Mouse (Mus musculus): ENCODE results near the gene Ptpra. TPM values are rescaled to one million over a fixed set of nuclear protein-coding genes. Genes with fewer than 3 reads are reported as not detected.

Ptpra gene
- polyA plus RNA-seq, 1 experiment from 2014 or later: 99.3 TPM

GRCm38 (mm10) chr2:130414094-130414856 lies 35.8 kb upstream of the Ptpra start:
- Histone ChIP-seq H3K27ac (ENCODE audit: low read depth) (no peak overlapping the region), H3K9ac (no peak overlapping the region), H3K27me3 (ENCODE audit: insufficient read depth, low read length) (no peaks in the 10 kb centered on the region), H3K4me2 (no peak overlapping the region), H3K9me3 (ENCODE audit: low read depth, low read length) (no peaks in the 10 kb centered on the region), H3K4me1 (ENCODE audit: insufficient read depth) (no peaks in the 10 kb centered on the region), H3K4me3 (ENCODE audit: low read depth, low read length) (no peak overlapping the region), H3K36me3 (ENCODE audit: insufficient read depth) (peaks cover 10% of the 10 kb centered on the region; the same call in 1 of the 2 replicates)
- ATAC-seq (ENCODE audit: insufficient read depth): no peak
- 0 out of 2 replicates have a peak, but pooled peaks have one; percentile 32 for TF ChIP-seq CTCF (IDR thresholded peaks at IDR 0.05; ENCODE audit: low read depth)
- 72% methylated on average over 6 of the region's 6 CpGs for WGBS
- peak; percentile 26 for DNase-seq

DNA sequence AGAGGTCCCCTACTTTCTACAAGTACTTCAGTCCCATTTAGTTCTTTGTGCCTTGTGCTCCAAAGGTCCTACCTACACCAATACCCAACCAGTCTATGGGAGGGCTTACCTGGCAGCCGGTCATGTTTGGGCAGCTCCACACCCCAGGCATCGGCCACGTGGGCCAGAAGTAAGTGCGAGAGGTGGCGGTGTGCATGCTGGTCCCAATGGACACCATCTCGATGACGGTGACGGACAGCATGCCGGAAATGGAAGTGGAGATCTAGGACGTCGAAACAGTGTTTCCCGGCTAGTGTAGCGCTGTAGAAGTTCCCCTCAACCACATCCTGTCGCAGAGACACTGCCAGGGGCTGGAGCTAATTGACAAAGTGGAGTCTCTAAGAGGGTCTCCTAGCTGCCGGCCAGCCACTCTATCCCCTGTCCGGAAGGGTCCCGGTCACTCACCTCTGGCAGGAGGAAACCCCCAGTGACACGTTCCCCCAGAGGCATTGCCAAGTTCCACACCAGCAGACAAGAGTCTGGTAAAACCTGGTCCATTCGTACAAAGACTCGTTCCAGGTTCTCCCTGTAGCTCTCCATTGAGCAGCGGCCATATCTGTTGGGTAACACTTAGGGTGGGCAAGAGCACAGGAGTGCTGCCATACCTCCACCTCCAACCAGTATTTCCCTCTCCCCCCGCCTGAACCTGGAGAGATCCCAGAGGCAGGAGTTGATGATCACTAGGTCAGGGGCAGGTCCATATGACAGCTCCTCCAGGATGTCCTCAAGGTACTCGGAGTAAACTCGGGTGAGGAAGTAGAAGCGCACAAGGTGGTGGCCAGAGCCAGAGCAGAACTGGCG lies 28.1 kb upstream of the Ptpra start:
- no peaks in the 10 kb centered on the region for H3K9me3 ChIP-seq (ENCODE audit: low read depth, low read length)
- peaks cover 14% of the 10 kb centered on the region; the same call in 1 of the 2 replicates for H3K4me1 ChIP-seq (ENCODE audit: insufficient read depth)
- no peak overlapping the region for H3K4me2 ChIP-seq
- TF ChIP-seq CTCF (IDR thresholded peaks at IDR 0.05; ENCODE audit: low read depth): no peak
- no peak overlapping the region for H3K9ac ChIP-seq
- no peaks in the 10 kb centered on the region for H3K27me3 ChIP-seq (ENCODE audit: insufficient read depth, low read length)
- H3K4me3 ChIP-seq (ENCODE audit: low read depth, low read length): no peak overlapping the region
- ATAC-seq (ENCODE audit: insufficient read depth): no peak
- no peak overlapping the region for H3K27ac ChIP-seq (ENCODE audit: low read depth)
- H3K36me3 ChIP-seq (ENCODE audit: insufficient read depth): peaks cover 23% of the 10 kb centered on the region; the same call in 1 of the 2 replicates
- DNase-seq: no peak
- WGBS: 95% methylated on average over 26 of the region's 26 CpGs

DNA sequence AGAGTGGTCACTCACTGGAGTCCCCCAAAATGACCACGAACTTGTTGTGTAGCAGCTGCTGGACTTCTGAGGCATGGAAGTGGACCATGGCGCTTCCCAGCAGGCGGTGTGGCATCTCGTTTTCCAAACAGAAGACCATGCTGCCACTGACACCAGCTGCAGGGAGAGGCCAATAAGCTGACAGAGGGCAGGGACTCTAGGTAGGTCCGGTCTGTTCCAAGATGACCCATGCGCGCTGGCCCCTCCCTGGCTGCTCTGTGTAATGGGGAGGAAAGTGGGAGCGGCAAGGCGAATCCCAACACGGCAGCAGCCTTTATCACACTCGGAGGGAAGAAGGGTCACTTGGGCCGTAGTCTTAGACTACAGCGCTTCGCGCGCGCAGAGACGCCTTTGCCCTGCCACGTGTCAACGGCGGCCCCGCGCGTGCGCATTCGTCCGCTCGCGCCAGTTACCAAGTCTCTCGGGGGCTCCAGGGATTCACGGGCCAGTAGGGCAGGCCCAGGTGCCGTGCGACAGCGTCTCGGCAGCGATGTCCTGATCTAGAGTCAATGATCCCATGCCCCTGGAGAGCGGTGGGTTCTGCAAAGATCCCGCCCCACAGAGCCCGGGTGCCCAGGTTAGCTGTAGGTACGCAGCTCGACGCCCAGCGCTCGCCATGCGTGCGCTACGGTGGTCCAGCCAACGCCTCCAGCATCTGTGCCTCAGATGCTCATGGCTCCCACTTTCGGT lies 26.5 kb upstream of the Ptpra start:
- H3K4me3 ChIP-seq (ENCODE audit: low read depth, low read length): peak overlapping the region; percentile 72
- no peaks in the 10 kb centered on the region for H3K9me3 ChIP-seq (ENCODE audit: low read depth, low read length)
- H3K27ac ChIP-seq (ENCODE audit: low read depth): peak overlapping the region; percentile 84
- ATAC-seq (ENCODE audit: insufficient read depth) (peak; percentile 60), DNase-seq (peak; percentile 88)
- peaks cover 14% of the 10 kb centered on the region; the same call in 1 of the 2 replicates for H3K4me1 ChIP-seq (ENCODE audit: insufficient read depth)
- no peak for TF ChIP-seq CTCF (IDR thresholded peaks at IDR 0.05; ENCODE audit: low read depth)
- H3K9ac ChIP-seq: peak overlapping the region; percentile 83
- H3K4me2 ChIP-seq: peak overlapping the region; percentile 94
- 12% methylated on average over 49 of the region's 49 CpGs for WGBS
- H3K36me3 ChIP-seq (ENCODE audit: insufficient read depth): peaks cover 19% of the 10 kb centered on the region; the same call in 1 of the 2 replicates
- H3K27me3 ChIP-seq (ENCODE audit: insufficient read depth, low read length): no peaks in the 10 kb centered on the region

GRCm38 (mm10) chr2:130424126-130424853 lies 25.8 kb upstream of the Ptpra start, which contains the start of the genes Vps16 and Pced1a:
Gene Vps16 (plus strand): TSS chr2:130424339.
Gene Pced1a (minus strand): TSS chr2:130424701.
- TF ChIP-seq CTCF (IDR thresholded peaks at IDR 0.05; ENCODE audit: low read depth): peak; percentile 73
- under 1% methylated on average over 58 of the region's 58 CpGs for WGBS

GRCm38 (mm10) chr2:130425112-130425511 lies 25.0 kb upstream of the Ptpra start:
- Histone ChIP-seq H3K4me1 (ENCODE audit: insufficient read depth) (peaks cover 14% of the 10 kb centered on the region; the same call in 1 of the 2 replicates), H3K4me2 (peak overlapping the region; percentile 94), H3K27ac (ENCODE audit: low read depth) (no peak overlapping the region; the same call in 1 of the 2 replicates), H3K9me3 (ENCODE audit: low read depth, low read length) (no peaks in the 10 kb centered on the region), H3K27me3 (ENCODE audit: insufficient read depth, low read length) (no peaks in the 10 kb centered on the region), H3K36me3 (ENCODE audit: insufficient read depth) (peaks cover 7% of the 10 kb centered on the region; the same call in 1 of the 2 replicates), H3K9ac (peak overlapping the region; percentile 83), H3K4me3 (ENCODE audit: low read depth, low read length) (peak overlapping the region; percentile 72)
- ATAC-seq (ENCODE audit: insufficient read depth) (no peak), DNase-seq (peak; percentile 59)
- peak; percentile 31; the same call in 1 of the 2 replicates for TF ChIP-seq CTCF (IDR thresholded peaks at IDR 0.05; ENCODE audit: low read depth)
- WGBS: 39% methylated on average over 5 of the region's 5 CpGs

More at GRCm38 (mm10) chr2:130424126-130424853, 25.8 kb upstream of the Ptpra start, which contains the start of the genes Vps16 and Pced1a:
- peak within 1 kb of the TSS; percentile 83 for H3K9ac ChIP-seq
- H3K36me3 ChIP-seq (ENCODE audit: insufficient read depth): peaks cover 13% of the 10 kb centered on the region; the same call in 1 of the 2 replicates
- H3K4me3 ChIP-seq (ENCODE audit: low read depth, low read length): peak within 1 kb of the TSS; percentile 72
- H3K27me3 ChIP-seq (ENCODE audit: insufficient read depth, low read length): no peaks in the 10 kb centered on the region
- DNase-seq (peak; percentile 97), ATAC-seq (ENCODE audit: insufficient read depth) (peak; percentile 96)
- peak within 1 kb of the TSS; percentile 94 for H3K4me2 ChIP-seq
- H3K9me3 ChIP-seq (ENCODE audit: low read depth, low read length): no peaks in the 10 kb centered on the region
- H3K4me1 ChIP-seq (ENCODE audit: insufficient read depth): peaks cover 14% of the 10 kb centered on the region; the same call in 1 of the 2 replicates
- peak within 1 kb of the TSS; percentile 84 for H3K27ac ChIP-seq (ENCODE audit: low read depth)

DNA sequence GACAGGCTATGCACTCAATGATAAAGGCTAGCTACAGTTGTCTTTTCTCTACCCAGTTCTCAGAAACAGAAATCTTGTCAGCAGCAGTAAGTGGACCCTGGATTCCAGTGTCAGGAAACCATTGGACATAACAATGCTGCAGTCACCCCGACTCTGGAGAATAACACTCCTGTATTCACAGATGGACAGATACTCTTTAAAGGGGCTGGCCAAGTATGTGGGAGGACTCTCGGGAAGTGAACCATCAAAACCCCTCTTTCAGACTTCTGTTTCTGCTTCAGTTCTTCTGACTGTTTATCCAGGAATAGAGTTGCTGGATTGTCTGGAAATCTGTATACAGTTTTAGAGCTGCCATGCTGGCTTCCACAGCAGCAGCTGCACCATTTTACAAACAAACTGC lies 20.2 kb upstream of the Ptpra start:
- Histone ChIP-seq H3K36me3 (ENCODE audit: insufficient read depth) (peaks cover 10% of the 10 kb centered on the region; the same call in 1 of the 2 replicates), H3K9me3 (ENCODE audit: low read depth, low read length) (no peaks in the 10 kb centered on the region), H3K9ac (no peak overlapping the region), H3K27me3 (ENCODE audit: insufficient read depth, low read length) (no peaks in the 10 kb centered on the region), H3K4me2 (no peak overlapping the region), H3K27ac (ENCODE audit: low read depth) (no peak overlapping the region), H3K4me3 (ENCODE audit: low read depth, low read length) (no peak overlapping the region), H3K4me1 (ENCODE audit: insufficient read depth) (peaks cover 5% of the 10 kb centered on the region; the same call in 1 of the 2 replicates)
- ATAC-seq (ENCODE audit: insufficient read depth): no peak
- 61% methylated on average over 2 of the region's 2 CpGs for WGBS
- no peak for DNase-seq
- TF ChIP-seq CTCF (IDR thresholded peaks at IDR 0.05; ENCODE audit: low read depth): no peak

All from lung, embryonic 14.5 days (tissue).